Mouse (Mus musculus) MEL (cell line): ENCODE results near the gene Misp. TPM values are rescaled to one million over a fixed set of nuclear protein-coding genes. Genes with fewer than 3 reads are reported as not detected.

Source experiments
- DNase-seq: peaks from one replicate; pipeline ENCODE4 v3.0.0; 2011; ENCODE audit warnings: low read depth, low spot score
- H3K27ac ChIP-seq: 2 replicates; pipeline ENCODE4 v1.5.1; 2012; ENCODE audit warnings: low read depth, mild to moderate bottlenecking, control low read depth, low read length, moderate library complexity; ENCODE audit not compliant: control insufficient read depth
- H3K27me3 ChIP-seq, 2 experiments: fragments of 150-350 bp in 1 of 2; sonication (generic) in 1 of 2; 2 replicates each; pipeline ENCODE4 v1.6.1; 2012; ENCODE audit warnings: low read length in 2 of 2, mild to moderate bottlenecking in 2 of 2, improper control_type of control experiment in 1 of 2, moderate library complexity in 1 of 2; ENCODE audit not compliant: insufficient read depth in 2 of 2, control insufficient read depth in 1 of 2
- H3K36me3 ChIP-seq, 2 experiments: 2 replicates each; pipeline ENCODE4 v1.6.1; 2012 to 2014; ENCODE audit warnings: low read length in 2 of 2, improper control_type of control experiment in 1 of 2, inconsistent platforms in 1 of 2, mild to moderate bottlenecking in 1 of 2; ENCODE audit not compliant: insufficient read depth in 2 of 2, control insufficient read depth in 1 of 2
- H3K4me1 ChIP-seq, 2 experiments: fragments of 150-350 bp in 1 of 2; sonication (generic) in 1 of 2; 2 replicates each; pipeline ENCODE4 v1.6.1; 2012; ENCODE audit warnings: low read length in 2 of 2, improper control_type of control experiment in 1 of 2, mild to moderate bottlenecking in 1 of 2; ENCODE audit not compliant: insufficient read depth in 2 of 2, control insufficient read depth in 1 of 2
- H3K4me3 ChIP-seq, 2 experiments: fragments of 150-350 bp in 1 of 2; sonication (generic) in 1 of 2; 2 replicates each; pipeline ENCODE4 v1.5.1; 2012; ENCODE audit warnings: low read depth in 2 of 2, low read length in 2 of 2, mild to moderate bottlenecking in 2 of 2, moderate library complexity in 2 of 2, control low read depth in 1 of 2, improper control_type of control experiment in 1 of 2; ENCODE audit not compliant: control insufficient read depth in 1 of 2, insufficient read depth in 1 of 2
- H3K79me2 ChIP-seq: 2 replicates; pipeline ENCODE4 v1.6.1; 2012; ENCODE audit warnings: mild to moderate bottlenecking, low read length, moderate library complexity; ENCODE audit not compliant: control insufficient read depth, poor library complexity, insufficient read depth
- H3K9ac ChIP-seq: 2 replicates; pipeline ENCODE4 v1.6.1; 2012; ENCODE audit warnings: low read depth, mild to moderate bottlenecking, control low read depth, low read length, moderate library complexity; ENCODE audit not compliant: control insufficient read depth, poor library complexity, severe bottlenecking
- H3K9me3 ChIP-seq: fragments of 150-350 bp; sonication (generic); replicated peaks from 2 replicates; pipeline ENCODE4 v1.6.1; 2012; ENCODE audit warnings: mild to moderate bottlenecking, low read length, improper control_type of control experiment, moderate library complexity; ENCODE audit not compliant: insufficient read depth
- BHLHE40 ChIP-seq: IDR thresholded peaks from 2 replicates; pipeline ENCODE4 v1.6.1; 2012; ENCODE audit warnings: low read depth, mild to moderate bottlenecking, inconsistent platforms, low read length, improper control_type of control experiment, borderline replicate concordance
- CHD2 ChIP-seq: IDR thresholded peaks from 2 replicates; pipeline ENCODE4 v1.6.1; 2011; ENCODE audit warnings: low read length, improper control_type of control experiment
- E2F4 ChIP-seq: IDR thresholded peaks from 2 replicates; pipeline ENCODE4 v1.6.1; 2011; ENCODE audit warnings: low read depth, low read length, improper control_type of control experiment, borderline replicate concordance
- ELF1 ChIP-seq: IDR thresholded peaks from 2 replicates; pipeline ENCODE4 v1.6.1; 2014; ENCODE audit warnings: low read depth, mild to moderate bottlenecking, inconsistent platforms, low read length, improper control_type of control experiment, moderate library complexity
- EP300 ChIP-seq, 2 experiments: IDR thresholded peaks; 2 replicates each; pipeline ENCODE4 v1.6.1; 2011; ENCODE audit warnings: improper control_type of control experiment in 2 of 2, low read length in 2 of 2, low read depth in 1 of 2, mild to moderate bottlenecking in 1 of 2
- GABPA ChIP-seq: IDR thresholded peaks from 2 replicates; pipeline ENCODE4 v1.6.1; 2012; ENCODE audit warnings: low read depth, mild to moderate bottlenecking, inconsistent platforms, low read length, improper control_type of control experiment, moderate library complexity
- GATA1 ChIP-seq: IDR thresholded peaks from 2 replicates; pipeline ENCODE4 v1.6.1; 2011; ENCODE audit warnings: low read depth, low read length, improper control_type of control experiment
- HCFC1 ChIP-seq: IDR thresholded peaks from 2 replicates; pipeline ENCODE4 v1.6.1; 2012; ENCODE audit warnings: low read depth, mild to moderate bottlenecking, inconsistent platforms, low read length, improper control_type of control experiment, moderate library complexity
- JUND ChIP-seq: IDR thresholded peaks from 2 replicates; pipeline ENCODE4 v1.6.1; 2011; ENCODE audit warnings: low read depth, mild to moderate bottlenecking, improper control_type of control experiment, low read length
- KAT2A ChIP-seq: conservative IDR thresholded peaks from 2 replicates; pipeline ENCODE4 v1.6.1; 2012; ENCODE audit warnings: low read depth, low read length, improper control_type of control experiment, inconsistent platforms
- MAFK ChIP-seq: IDR thresholded peaks from 2 replicates; pipeline ENCODE4 v1.6.1; 2011; ENCODE audit warnings: low read depth, mild to moderate bottlenecking, low read length, improper control_type of control experiment, borderline replicate concordance
- MAX ChIP-seq: IDR thresholded peaks from 2 replicates; pipeline ENCODE4 v1.6.1; 2011; ENCODE audit warnings: low read length, improper control_type of control experiment
- MAZ ChIP-seq: IDR thresholded peaks from 2 replicates; pipeline ENCODE4 v1.6.1; 2012; ENCODE audit warnings: low read depth, mild to moderate bottlenecking, inconsistent platforms, low read length, improper control_type of control experiment
- MEF2A ChIP-seq: IDR thresholded peaks from 2 replicates; pipeline ENCODE4 v1.6.1; 2014; ENCODE audit warnings: low read depth, mild to moderate bottlenecking, inconsistent platforms, low read length, improper control_type of control experiment; ENCODE audit not compliant: poor library complexity, insufficient replicate concordance, severe bottlenecking; ENCODE audit errors: extremely low read depth
- MYB ChIP-seq: IDR thresholded peaks from 2 replicates; pipeline ENCODE4 v1.6.1; 2011; ENCODE audit warnings: mild to moderate bottlenecking, low read depth, low read length, improper control_type of control experiment
- MYC ChIP-seq: IDR thresholded peaks from 2 replicates; pipeline ENCODE4 v1.6.1; 2011; ENCODE audit warnings: low read depth, mild to moderate bottlenecking, low read length, improper control_type of control experiment, moderate library complexity
- POLR2AphosphoS2 ChIP-seq: IDR thresholded peaks from 2 replicates; pipeline ENCODE4 v1.6.1; 2011; ENCODE audit warnings: low read length, improper control_type of control experiment
- POLR2AphosphoS5 ChIP-seq: IDR thresholded peaks from 2 replicates; pipeline ENCODE4 v1.6.1; 2012; ENCODE audit warnings: low read depth, borderline replicate concordance, mild to moderate bottlenecking, inconsistent platforms, low read length, moderate library complexity, mixed read lengths
- RAD21 ChIP-seq: IDR thresholded peaks from 2 replicates; pipeline ENCODE4 v1.6.1; 2011; ENCODE audit warnings: mild to moderate bottlenecking, low read depth, low read length, improper control_type of control experiment
- RCOR1 ChIP-seq: IDR thresholded peaks from 2 replicates; pipeline ENCODE4 v1.6.1; 2012; ENCODE audit warnings: low read depth, mild to moderate bottlenecking, inconsistent platforms, low read length, improper control_type of control experiment
- SMC3 ChIP-seq: IDR thresholded peaks from 2 replicates; pipeline ENCODE4 v1.6.1; 2011; ENCODE audit warnings: low read depth, low read length, improper control_type of control experiment
- TBP ChIP-seq: IDR thresholded peaks from 2 replicates; pipeline ENCODE4 v1.8.0; 2011; ENCODE audit warnings: low read depth, low read length, improper control_type of control experiment
- TCF12 ChIP-seq: IDR thresholded peaks from 2 replicates; pipeline ENCODE4 v1.6.1; 2014; ENCODE audit warnings: low read depth, mild to moderate bottlenecking, inconsistent platforms, low read length, improper control_type of control experiment, moderate library complexity
- UBTF ChIP-seq: IDR thresholded peaks from 2 replicates; pipeline ENCODE4 v1.6.1; 2012; ENCODE audit warnings: low read depth, mild to moderate bottlenecking, inconsistent platforms, low read length, improper control_type of control experiment, moderate library complexity, borderline replicate concordance; ENCODE audit not compliant: insufficient read depth
- USF1 ChIP-seq: IDR thresholded peaks from 2 replicates; pipeline ENCODE4 v1.6.1; 2014; ENCODE audit warnings: low read depth, mild to moderate bottlenecking, inconsistent platforms, low read length, improper control_type of control experiment, moderate library complexity
- USF2 ChIP-seq, 2 experiments: IDR thresholded peaks; 2 replicates each; pipeline ENCODE4 v1.6.1; 2011 to 2012; ENCODE audit warnings: improper control_type of control experiment in 2 of 2, low read length in 2 of 2, borderline replicate concordance in 1 of 2, inconsistent platforms in 1 of 2, low read depth in 1 of 2, mild to moderate bottlenecking in 1 of 2; ENCODE audit not compliant: insufficient read depth in 1 of 2
- ZC3H11A ChIP-seq: IDR thresholded peaks from 2 replicates; pipeline ENCODE4 v1.6.1; 2012; ENCODE audit warnings: low read depth, mild to moderate bottlenecking, inconsistent platforms, low read length, improper control_type of control experiment
- ZKSCAN1 ChIP-seq: IDR thresholded peaks from 2 replicates; pipeline ENCODE4 v1.6.1; 2012; ENCODE audit warnings: low read depth, mild to moderate bottlenecking, inconsistent platforms, low read length, improper control_type of control experiment, moderate library complexity
- ZMIZ1 ChIP-seq: IDR thresholded peaks from 2 replicates; pipeline ENCODE4 v1.6.1; 2012; ENCODE audit warnings: low read depth, mild to moderate bottlenecking, inconsistent platforms, low read length, improper control_type of control experiment, moderate library complexity
- ZNF384 ChIP-seq: IDR thresholded peaks from 2 replicates; pipeline ENCODE4 v1.6.1; 2012; ENCODE audit warnings: low read depth, mild to moderate bottlenecking, inconsistent platforms, low read length, improper control_type of control experiment
- polyA plus RNA-seq, 2 experiments: library from polyadenylated mRNA; stranded (reverse) in 1 of 2; unstranded in 1 of 2; fragments of >175 nt in 1 of 2; fragments of >200 nt in 1 of 2; gene quantifications; 2 replicates each; pipeline versions ENCODE4 v1.2.1 to v1.2.4; 2012; ENCODE audit warnings: low replicate concordance in 2 of 2, low read depth in 1 of 2; ENCODE audit not compliant: insufficient read length in 2 of 2, insufficient read depth in 1 of 2, missing spikeins in 1 of 2
- total RNA-seq: library from RNA; depleted of rRNA; stranded (reverse); fragments of 300-350 nt; gene quantifications from 2 replicates; pipeline ENCODE4 v1.2.3, GENCODE M21; 2012

Gene Misp
- total and polyA plus RNA-seq, 3 experiments = not detected

GRCm38 (mm10) chr10:79853860-79854795 lies 33.3 kb downstream of the Misp start, which contains the start of gene Ptbp1 (continued):
- peak; percentile 58; the same call in 1 of the 2 replicates for TF ChIP-seq KAT2A
- peak; percentile 94 for TF ChIP-seq USF1
- no peak for TF ChIP-seq GABPA
- TF ChIP-seq RCOR1 = peak; percentile 41; the same call in 1 of the 2 replicates

GRCm38 (mm10) chr10:79854801-79855541 lies 34.2 kb downstream of the Misp start:
- peaks cover 2 to 37% of the 10 kb centered on the region in 2 experiments; a peak in 3 of 4 replicates for H3K4me1 ChIP-seq
- peaks cover 5 to 32% of the 10 kb centered on the region in 2 experiments for H3K36me3 ChIP-seq
- peak overlapping the region; percentile 99 for H3K27ac ChIP-seq
- TF ChIP-seq ZMIZ1 = peak; percentile 66; the same call in 1 of the 2 replicates
- no peak for TF ChIP-seq POLR2AphosphoS5
- TF ChIP-seq BHLHE40 = no peak
- TF ChIP-seq HCFC1 = no peak
- no peak for TF ChIP-seq TCF12
- TF ChIP-seq CHD2 = no peak
- peak; percentile 65; the same call in 1 of the 2 replicates for TF ChIP-seq MAX
- peak; percentile 80 for TF ChIP-seq MYC
- TF ChIP-seq UBTF = no peak
- no peak for TF ChIP-seq USF2 (IDR thresholded peaks at IDR 0.05; ENCODE audit: borderline replicate concordance in 1 of 2, insufficient read depth in 1 of 2, low read depth in 1 of 2, low read length in 2 of 2)
- TF ChIP-seq JUND = no peak
- TF ChIP-seq MEF2A = no peak
- TF ChIP-seq KAT2A = no peak
- no peak for TF ChIP-seq MAFK
- TF ChIP-seq MYB = no peak
- TF ChIP-seq RAD21 = no peak
- TF ChIP-seq MAZ = no peak; the same call in 1 of the 2 replicates
- TF ChIP-seq ZNF384 = no peak
- TF ChIP-seq ZC3H11A = no peak
- no peak for TF ChIP-seq GABPA
- no peak for TF ChIP-seq E2F4
- TF ChIP-seq EP300 (IDR thresholded peaks at IDR 0.05; ENCODE audit: low read depth in 1 of 2, low read length in 2 of 2) = no peak
- no peak; the same call in 1 of the 2 replicates for TF ChIP-seq ELF1
- no peak for TF ChIP-seq GATA1
- TF ChIP-seq TBP = no peak
- TF ChIP-seq SMC3 = no peak
- TF ChIP-seq POLR2AphosphoS2 = peak; percentile 18; the same call in 1 of the 2 replicates
- no peak for TF ChIP-seq RCOR1
- TF ChIP-seq ZKSCAN1 = no peak

More at GRCm38 (mm10) chr10:79854801-79855541, 34.2 kb downstream of the Misp start:
- DNase-seq = peak; percentile 84
- Histone ChIP-seq H3K79me2 (peaks cover 71% of the 10 kb centered on the region), H3K27me3 (no peaks in the 10 kb centered on the region), H3K4me3 (peak overlapping the region; percentile 77 to 99), H3K9ac (peak overlapping the region; percentile 100), H3K9me3 (no peaks in the 10 kb centered on the region)
